Mouse (Mus musculus) neural tube, embryonic 12.5 days (tissue): ENCODE results near the gene Frmd4a. TPM values are rescaled to one million over a fixed set of nuclear protein-coding genes. Genes with fewer than 3 reads are reported as not detected.

ENCODE experiments used
- ATAC-seq: fragments of 200-750 bp; cut with Nextera tagmentation; 2 replicates; pipeline ENCODE4 v1.8.0; 2017; ENCODE audit warnings: low read depth, mild to moderate bottlenecking, moderate TSS enrichment, moderate library complexity; ENCODE audit not compliant: low FRiP score
- H3K27ac ChIP-seq: fragments of 300-500 bp; sonication (generic); 2 replicates; pipeline ENCODE4 v1.5.1; 2016
- H3K27me3 ChIP-seq: fragments of 300-500 bp; sonication (generic); replicated peaks from 2 replicates; pipeline ENCODE4 v1.6.1; 2016; ENCODE audit warnings: mild to moderate bottlenecking
- H3K36me3 ChIP-seq: fragments of 300-500 bp; sonication (generic); 2 replicates; pipeline ENCODE4 v1.6.1; 2016; ENCODE audit warnings: mild to moderate bottlenecking
- H3K4me1 ChIP-seq: fragments of 300-500 bp; sonication (generic); 2 replicates; pipeline ENCODE4 v1.6.1; 2016
- H3K4me2 ChIP-seq: fragments of 300-500 bp; sonication (generic); replicated peaks from 2 replicates; pipeline ENCODE4 v1.6.1; 2016; ENCODE audit warnings: mild to moderate bottlenecking
- H3K4me3 ChIP-seq: fragments of 300-500 bp; sonication (generic); 2 replicates; pipeline ENCODE4 v1.5.1; 2016
- H3K9ac ChIP-seq: fragments of 300-500 bp; sonication (generic); 2 replicates; pipeline ENCODE4 v1.6.1; 2016; ENCODE audit warnings: mild to moderate bottlenecking
- H3K9me3 ChIP-seq: fragments of 300-500 bp; sonication (generic); 2 replicates; pipeline ENCODE4 v1.6.1; 2016; ENCODE audit warnings: mild to moderate bottlenecking
- WGBS: fragments of 180-500 bp; shearing (Covaris S2); methylation state at CpG from one replicate; pipeline ENCODE4 v1.1.7; 2016; 5-methylcytosine and 5-hydroxymethylcytosine counted together
- polyA plus RNA-seq: library from polyadenylated mRNA; unstranded; fragments of >200 nt; fragmentation: Nextera tagmentation; extraction: Ambion mirVana; gene quantifications from 2 replicates; pipeline ENCODE4 v1.2.1, GENCODE M21; 2016

Frmd4a gene
- polyA plus RNA-seq, 1 experiment from 2014 or later: 56.7 TPM

GRCm38 (mm10) chr2:4260324-4261058 lies 243.0 kb downstream of the Frmd4a start:
- H3K27me3 ChIP-seq: no peaks in the 10 kb centered on the region
- peak; percentile 65; the same call in 1 of the 2 replicates for ATAC-seq
- no peak overlapping the region for H3K27ac ChIP-seq
- WGBS: 30% methylated on average over 10 of the region's 10 CpGs
- H3K4me2 ChIP-seq: no peak overlapping the region; the same call in 1 of the 2 replicates
- no peak overlapping the region for H3K9ac ChIP-seq
- peaks cover 8% of the 10 kb centered on the region for H3K4me1 ChIP-seq
- no peak overlapping the region for H3K4me3 ChIP-seq
- no peaks in the 10 kb centered on the region for H3K9me3 ChIP-seq
- H3K36me3 ChIP-seq: no peaks in the 10 kb centered on the region

- H3K9me3 ChIP-seq: no peaks in the 10 kb centered on the region
Measured at GRCm38 (mm10) chr2:4262667-4263066, 245.2 kb downstream of the Frmd4a start.

GRCm38 (mm10) chr2:4267377-4267776 lies 249.9 kb downstream of the Frmd4a start:
- 90% methylated on average over 7 of the region's 7 CpGs for WGBS
- no peak for ATAC-seq

More at GRCm38 (mm10) chr2:4262667-4263066, 245.2 kb downstream of the Frmd4a start:
- no peak overlapping the region for H3K27ac ChIP-seq
- H3K36me3 ChIP-seq: no peaks in the 10 kb centered on the region
- WGBS: 78% methylated on average over 3 of the region's 3 CpGs
- H3K4me1 ChIP-seq: peaks cover 8% of the 10 kb centered on the region
- no peak for ATAC-seq
- H3K4me2 ChIP-seq: no peak overlapping the region
- no peak overlapping the region for H3K4me3 ChIP-seq
- H3K9ac ChIP-seq: no peak overlapping the region
- H3K27me3 ChIP-seq: no peaks in the 10 kb centered on the region

DNA sequence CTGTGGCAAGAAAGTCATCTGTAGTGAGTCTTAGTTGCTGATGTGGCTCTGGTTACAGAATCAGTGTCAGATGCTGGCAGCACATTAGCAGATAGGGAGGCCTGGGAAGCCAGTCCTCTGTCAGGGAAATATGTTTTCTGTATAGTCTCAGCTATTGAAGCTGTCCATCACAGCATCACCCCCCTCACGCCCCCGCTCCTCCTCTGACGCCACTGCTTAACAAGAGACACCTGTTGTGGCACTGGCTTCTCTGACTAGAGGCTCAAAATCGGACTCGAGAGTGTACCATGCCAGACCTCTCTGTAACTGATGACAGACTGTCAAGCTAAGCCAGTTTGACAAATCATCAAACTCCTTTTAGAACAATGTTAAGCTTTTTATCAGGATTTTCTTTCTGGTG lies 265.3 kb downstream of the Frmd4a start:
- Histone ChIP-seq H3K27ac (no peak overlapping the region), H3K4me2 (no peak overlapping the region), H3K27me3 (no peaks in the 10 kb centered on the region), H3K4me1 (peaks cover 16% of the 10 kb centered on the region), H3K36me3 (no peaks in the 10 kb centered on the region), H3K4me3 (no peak overlapping the region), H3K9me3 (no peaks in the 10 kb centered on the region), H3K9ac (no peak overlapping the region)
- ATAC-seq: no peak
- 78% methylated on average over 5 of the region's 5 CpGs for WGBS

More at GRCm38 (mm10) chr2:4267377-4267776, 249.9 kb downstream of the Frmd4a start:
- no peaks in the 10 kb centered on the region for H3K9me3 ChIP-seq
- H3K36me3 ChIP-seq: no peaks in the 10 kb centered on the region
- H3K4me1 ChIP-seq: no peaks in the 10 kb centered on the region
- H3K27me3 ChIP-seq: no peaks in the 10 kb centered on the region
- H3K4me3 ChIP-seq: no peak overlapping the region
- no peak overlapping the region for H3K27ac ChIP-seq
- no peak overlapping the region for H3K4me2 ChIP-seq
- no peak overlapping the region for H3K9ac ChIP-seq

DNA sequence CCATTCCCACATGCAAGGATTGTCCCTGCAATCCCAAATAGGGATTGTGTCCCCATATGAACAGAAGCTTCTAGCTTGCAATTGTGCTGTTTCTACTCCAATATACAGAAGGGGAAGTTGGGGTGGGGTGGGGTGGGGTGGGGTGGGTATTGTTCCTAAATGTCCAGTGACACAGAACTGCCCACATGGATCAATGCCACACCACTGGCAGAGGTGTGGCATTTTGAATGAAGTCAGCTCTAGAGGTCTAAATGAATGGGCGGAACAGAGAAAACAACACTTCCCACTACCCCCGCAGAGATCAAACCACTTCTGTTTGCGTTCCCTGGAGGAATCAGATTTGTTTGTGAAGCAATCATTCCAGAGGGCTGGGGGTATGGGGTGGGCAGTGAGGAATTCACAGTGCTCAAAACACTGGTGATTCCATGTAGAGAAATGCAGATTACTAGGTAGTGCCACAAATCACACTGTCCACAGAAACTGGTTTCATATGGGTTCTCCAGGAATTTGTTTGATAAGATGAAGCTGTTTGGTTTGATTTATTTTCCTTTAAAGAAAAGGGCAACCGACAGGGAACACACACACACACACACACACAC lies 268.3 kb downstream of the Frmd4a start:
- no peaks in the 10 kb centered on the region for H3K36me3 ChIP-seq
- peaks cover 16% of the 10 kb centered on the region for H3K4me1 ChIP-seq
- peak overlapping the region; percentile 33 for H3K4me2 ChIP-seq
- H3K9me3 ChIP-seq: no peaks in the 10 kb centered on the region
- 21% methylated on average over 4 of the region's 4 CpGs for WGBS
- no peaks in the 10 kb centered on the region for H3K27me3 ChIP-seq
- no peak for ATAC-seq
- H3K9ac ChIP-seq: no peak overlapping the region
- H3K27ac ChIP-seq: no peak overlapping the region
- no peak overlapping the region for H3K4me3 ChIP-seq

DNA sequence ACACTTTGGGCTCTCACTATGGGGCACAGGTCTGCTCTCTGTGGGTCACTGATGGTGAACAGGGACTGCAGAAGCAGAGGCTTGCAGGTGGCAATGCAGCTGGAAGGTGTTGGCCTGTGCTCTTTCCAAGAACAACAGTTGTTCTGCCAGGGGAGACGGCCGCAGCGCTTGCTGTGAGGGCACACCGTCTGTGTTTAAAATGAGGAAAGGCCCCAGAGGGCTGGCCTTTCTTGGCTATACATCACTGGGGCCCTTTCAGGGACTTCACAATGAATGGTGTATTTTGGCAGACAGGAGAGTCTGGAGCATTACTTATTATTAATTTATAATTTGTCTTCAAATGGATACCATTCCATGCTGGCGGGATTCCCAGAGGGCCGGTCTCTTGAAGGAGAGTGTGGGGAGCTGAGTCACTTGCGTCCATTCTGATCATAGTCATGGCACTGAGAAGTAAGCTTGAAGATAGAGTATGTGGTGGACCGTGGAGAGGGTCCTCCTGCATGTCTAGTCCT lies 268.9 kb downstream of the Frmd4a start:
- Histone ChIP-seq H3K4me1 (peaks cover 16% of the 10 kb centered on the region), H3K4me3 (no peak overlapping the region), H3K27me3 (no peaks in the 10 kb centered on the region), H3K36me3 (no peaks in the 10 kb centered on the region), H3K9ac (no peak overlapping the region), H3K4me2 (peak overlapping the region; percentile 33), H3K27ac (no peak overlapping the region), H3K9me3 (no peaks in the 10 kb centered on the region)
- peak; percentile 29; the same call in 1 of the 2 replicates for ATAC-seq
- WGBS: 34% methylated on average over 8 of the region's 8 CpGs

GRCm38 (mm10) chr2:4290475-4290874 lies 273.0 kb downstream of the Frmd4a start:
- Histone ChIP-seq H3K9me3 (no peaks in the 10 kb centered on the region), H3K27ac (no peak overlapping the region), H3K9ac (no peak overlapping the region), H3K4me1 (peaks cover 13% of the 10 kb centered on the region), H3K4me2 (no peak overlapping the region), H3K4me3 (no peak overlapping the region), H3K36me3 (no peaks in the 10 kb centered on the region), H3K27me3 (no peaks in the 10 kb centered on the region)
- no peak for ATAC-seq
- 97% methylated on average over 2 of the region's 2 CpGs for WGBS

GRCm38 (mm10) chr2:4291100-4291499 lies 273.6 kb downstream of the Frmd4a start:
- H3K4me1 ChIP-seq: peaks cover 7% of the 10 kb centered on the region
- 55% methylated on average over 2 of the region's 2 CpGs for WGBS
- no peak overlapping the region for H3K9ac ChIP-seq
- H3K27me3 ChIP-seq: no peaks in the 10 kb centered on the region
- H3K9me3 ChIP-seq: no peaks in the 10 kb centered on the region
- H3K4me2 ChIP-seq: no peak overlapping the region
- no peak for ATAC-seq
- no peak overlapping the region for H3K27ac ChIP-seq
- H3K36me3 ChIP-seq: no peaks in the 10 kb centered on the region
- no peak overlapping the region for H3K4me3 ChIP-seq

GRCm38 (mm10) chr2:4291671-4292070 lies 274.2 kb downstream of the Frmd4a start:
- Histone ChIP-seq H3K27ac (no peak overlapping the region), H3K27me3 (no peaks in the 10 kb centered on the region), H3K4me3 (no peak overlapping the region), H3K9ac (no peak overlapping the region), H3K4me1 (0 out of 2 replicates have a peak, but pooled peaks cover 1% of the 10 kb centered on the region), H3K4me2 (no peak overlapping the region), H3K36me3 (no peaks in the 10 kb centered on the region), H3K9me3 (no peaks in the 10 kb centered on the region)
- WGBS: 95% methylated on average over 3 of the region's 3 CpGs
- ATAC-seq: no peak

DNA sequence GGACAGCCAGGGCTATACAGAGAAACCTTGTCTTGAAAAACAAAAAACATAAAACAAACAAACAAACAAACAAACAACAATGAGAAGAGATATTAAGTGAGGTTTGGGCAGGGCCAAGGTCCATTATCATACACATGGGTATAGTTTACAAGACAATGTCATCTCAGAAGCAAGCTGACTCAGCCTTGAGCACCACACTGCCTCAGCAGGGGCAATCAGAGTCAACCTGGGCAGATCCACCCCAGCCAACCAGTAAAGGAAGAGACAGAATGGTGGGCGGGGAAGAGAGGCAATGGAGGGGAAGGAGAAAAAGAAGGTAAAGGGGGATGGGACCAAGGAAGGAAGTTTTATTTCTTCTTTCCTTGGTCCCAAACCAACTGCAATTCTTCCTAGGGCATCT lies 276.2 kb downstream of the Frmd4a start:
- no peak for ATAC-seq
- peaks cover 17% of the 10 kb centered on the region for H3K4me1 ChIP-seq
- no peaks in the 10 kb centered on the region for H3K9me3 ChIP-seq
- H3K4me3 ChIP-seq: no peak overlapping the region
- no peaks in the 10 kb centered on the region for H3K27me3 ChIP-seq
- H3K27ac ChIP-seq: no peak overlapping the region
- no peaks in the 10 kb centered on the region for H3K36me3 ChIP-seq
- no peak overlapping the region for H3K4me2 ChIP-seq
- H3K9ac ChIP-seq: no peak overlapping the region
- WGBS: 96% methylated on average over 1 of the region's 1 CpGs

- Histone ChIP-seq H3K27me3 (no peaks in the 10 kb centered on the region), H3K4me3 (no peak overlapping the region), H3K4me1 (peaks cover 35% of the 10 kb centered on the region), H3K4me2 (no peak overlapping the region), H3K36me3 (no peaks in the 10 kb centered on the region), H3K27ac (no peak overlapping the region), H3K9ac (no peak overlapping the region), H3K9me3 (no peaks in the 10 kb centered on the region)
- no peak for ATAC-seq
Measured at GRCm38 (mm10) chr2:4295641-4296040, 278.1 kb downstream of the Frmd4a start.

GRCm38 (mm10) chr2:4296881-4297280 lies 279.4 kb downstream of the Frmd4a start:
- peaks cover 41% of the 10 kb centered on the region for H3K4me1 ChIP-seq
- no peak overlapping the region for H3K4me3 ChIP-seq
- ATAC-seq: no peak
- 66% methylated on average over 10 of the region's 10 CpGs for WGBS
- H3K36me3 ChIP-seq: no peaks in the 10 kb centered on the region
- no peaks in the 10 kb centered on the region for H3K27me3 ChIP-seq
- no peak overlapping the region for H3K27ac ChIP-seq
- no peak overlapping the region for H3K4me2 ChIP-seq
- H3K9ac ChIP-seq: no peak overlapping the region
- no peaks in the 10 kb centered on the region for H3K9me3 ChIP-seq
